Mouse (Mus musculus) MEL (cell line): Measurements from ENCODE around the gene Hp1bp3. TPM values are rescaled to one million over a fixed set of nuclear protein-coding genes. Genes with fewer than 3 reads are reported as not detected.

ENCODE experiments used
- DNase-seq: peaks from one replicate; pipeline ENCODE4 v3.0.0; 2011; ENCODE audit warnings: low read depth, low spot score
- H3K27ac ChIP-seq: 2 replicates; pipeline ENCODE4 v1.5.1; 2012; ENCODE audit warnings: low read depth, mild to moderate bottlenecking, control low read depth, low read length, moderate library complexity; ENCODE audit not compliant: control insufficient read depth
- H3K27me3 ChIP-seq, 2 experiments: fragments of 150-350 bp in 1 of 2; sonication (generic) in 1 of 2; 2 replicates each; pipeline ENCODE4 v1.6.1; 2012; ENCODE audit warnings: low read length in 2 of 2, mild to moderate bottlenecking in 2 of 2, improper control_type of control experiment in 1 of 2, moderate library complexity in 1 of 2; ENCODE audit not compliant: insufficient read depth in 2 of 2, control insufficient read depth in 1 of 2
- H3K36me3 ChIP-seq, 2 experiments: 2 replicates each; pipeline ENCODE4 v1.6.1; 2012 to 2014; ENCODE audit warnings: low read length in 2 of 2, improper control_type of control experiment in 1 of 2, inconsistent platforms in 1 of 2, mild to moderate bottlenecking in 1 of 2; ENCODE audit not compliant: insufficient read depth in 2 of 2, control insufficient read depth in 1 of 2
- H3K4me1 ChIP-seq, 2 experiments: fragments of 150-350 bp in 1 of 2; sonication (generic) in 1 of 2; 2 replicates each; pipeline ENCODE4 v1.6.1; 2012; ENCODE audit warnings: low read length in 2 of 2, improper control_type of control experiment in 1 of 2, mild to moderate bottlenecking in 1 of 2; ENCODE audit not compliant: insufficient read depth in 2 of 2, control insufficient read depth in 1 of 2
- H3K4me3 ChIP-seq, 2 experiments: fragments of 150-350 bp in 1 of 2; sonication (generic) in 1 of 2; 2 replicates each; pipeline ENCODE4 v1.5.1; 2012; ENCODE audit warnings: low read depth in 2 of 2, low read length in 2 of 2, mild to moderate bottlenecking in 2 of 2, moderate library complexity in 2 of 2, control low read depth in 1 of 2, improper control_type of control experiment in 1 of 2; ENCODE audit not compliant: control insufficient read depth in 1 of 2, insufficient read depth in 1 of 2
- H3K79me2 ChIP-seq: 2 replicates; pipeline ENCODE4 v1.6.1; 2012; ENCODE audit warnings: mild to moderate bottlenecking, low read length, moderate library complexity; ENCODE audit not compliant: control insufficient read depth, poor library complexity, insufficient read depth
- H3K9ac ChIP-seq: 2 replicates; pipeline ENCODE4 v1.6.1; 2012; ENCODE audit warnings: low read depth, mild to moderate bottlenecking, control low read depth, low read length, moderate library complexity; ENCODE audit not compliant: control insufficient read depth, poor library complexity, severe bottlenecking
- H3K9me3 ChIP-seq: fragments of 150-350 bp; sonication (generic); replicated peaks from 2 replicates; pipeline ENCODE4 v1.6.1; 2012; ENCODE audit warnings: mild to moderate bottlenecking, low read length, improper control_type of control experiment, moderate library complexity; ENCODE audit not compliant: insufficient read depth
- BHLHE40 ChIP-seq: IDR thresholded peaks from 2 replicates; pipeline ENCODE4 v1.6.1; 2012; ENCODE audit warnings: low read depth, mild to moderate bottlenecking, inconsistent platforms, low read length, improper control_type of control experiment, borderline replicate concordance
- CHD1 ChIP-seq: IDR thresholded peaks from 2 replicates; pipeline ENCODE4 v1.6.1; 2012; ENCODE audit warnings: low read depth, mild to moderate bottlenecking, inconsistent platforms, low read length, improper control_type of control experiment
- GABPA ChIP-seq: IDR thresholded peaks from 2 replicates; pipeline ENCODE4 v1.6.1; 2012; ENCODE audit warnings: low read depth, mild to moderate bottlenecking, inconsistent platforms, low read length, improper control_type of control experiment, moderate library complexity
- HCFC1 ChIP-seq: IDR thresholded peaks from 2 replicates; pipeline ENCODE4 v1.6.1; 2012; ENCODE audit warnings: low read depth, mild to moderate bottlenecking, inconsistent platforms, low read length, improper control_type of control experiment, moderate library complexity
- JUND ChIP-seq: IDR thresholded peaks from 2 replicates; pipeline ENCODE4 v1.6.1; 2011; ENCODE audit warnings: low read depth, mild to moderate bottlenecking, improper control_type of control experiment, low read length
- KAT2A ChIP-seq: conservative IDR thresholded peaks from 2 replicates; pipeline ENCODE4 v1.6.1; 2012; ENCODE audit warnings: low read depth, low read length, improper control_type of control experiment, inconsistent platforms
- MXI1 ChIP-seq: IDR thresholded peaks from 2 replicates; pipeline ENCODE4 v1.6.1; 2011; ENCODE audit warnings: mild to moderate bottlenecking, low read depth, low read length, improper control_type of control experiment
- MYB ChIP-seq: IDR thresholded peaks from 2 replicates; pipeline ENCODE4 v1.6.1; 2011; ENCODE audit warnings: mild to moderate bottlenecking, low read depth, low read length, improper control_type of control experiment
- NELFE ChIP-seq: IDR thresholded peaks from 2 replicates; pipeline ENCODE4 v1.6.1; 2011; ENCODE audit warnings: low read depth, low read length, improper control_type of control experiment
- RAD21 ChIP-seq: IDR thresholded peaks from 2 replicates; pipeline ENCODE4 v1.6.1; 2011; ENCODE audit warnings: mild to moderate bottlenecking, low read depth, low read length, improper control_type of control experiment
- RCOR1 ChIP-seq: IDR thresholded peaks from 2 replicates; pipeline ENCODE4 v1.6.1; 2012; ENCODE audit warnings: low read depth, mild to moderate bottlenecking, inconsistent platforms, low read length, improper control_type of control experiment
- TBP ChIP-seq: IDR thresholded peaks from 2 replicates; pipeline ENCODE4 v1.8.0; 2011; ENCODE audit warnings: low read depth, low read length, improper control_type of control experiment
- UBTF ChIP-seq: IDR thresholded peaks from 2 replicates; pipeline ENCODE4 v1.6.1; 2012; ENCODE audit warnings: low read depth, mild to moderate bottlenecking, inconsistent platforms, low read length, improper control_type of control experiment, moderate library complexity, borderline replicate concordance; ENCODE audit not compliant: insufficient read depth
- ZC3H11A ChIP-seq: IDR thresholded peaks from 2 replicates; pipeline ENCODE4 v1.6.1; 2012; ENCODE audit warnings: low read depth, mild to moderate bottlenecking, inconsistent platforms, low read length, improper control_type of control experiment
- ZMIZ1 ChIP-seq: IDR thresholded peaks from 2 replicates; pipeline ENCODE4 v1.6.1; 2012; ENCODE audit warnings: low read depth, mild to moderate bottlenecking, inconsistent platforms, low read length, improper control_type of control experiment, moderate library complexity
- polyA plus RNA-seq, 2 experiments: library from polyadenylated mRNA; stranded (reverse) in 1 of 2; unstranded in 1 of 2; fragments of >175 nt in 1 of 2; fragments of >200 nt in 1 of 2; gene quantifications; 2 replicates each; pipeline versions ENCODE4 v1.2.1 to v1.2.4; 2012; ENCODE audit warnings: low replicate concordance in 2 of 2, low read depth in 1 of 2; ENCODE audit not compliant: insufficient read length in 2 of 2, insufficient read depth in 1 of 2, missing spikeins in 1 of 2
- total RNA-seq: library from RNA; depleted of rRNA; stranded (reverse); fragments of 300-350 nt; gene quantifications from 2 replicates; pipeline ENCODE4 v1.2.3, GENCODE M21; 2012

Gene Hp1bp3
- total and polyA plus RNA-seq, 3 experiments: 45.1 to 74.0 TPM; not detected in 1

- H3K9me3 ChIP-seq: no peaks in the 10 kb centered on the region
- no peaks in the 10 kb centered on the region for H3K27me3 ChIP-seq
- H3K79me2 ChIP-seq: no peaks in the 10 kb centered on the region
- DNase-seq: no peak
- TF ChIP-seq MXI1 (no peak), KAT2A (no peak), RCOR1 (no peak), UBTF (no peak), RAD21 (no peak)
- no peak overlapping the region for H3K4me3 ChIP-seq
- H3K27ac ChIP-seq: no peak overlapping the region
- peaks cover 0 to 30% of the 10 kb centered on the region in 2 experiments; a peak in 2 of 4 replicates for H3K36me3 ChIP-seq
- H3K4me1 ChIP-seq: no peaks in the 10 kb centered on the region
- no peak overlapping the region for H3K9ac ChIP-seq
Observed at GRCm38 (mm10) chr4:138192561-138192960, 23.5 kb upstream of the Hp1bp3 start.

GRCm38 (mm10) chr4:138200769-138201168 lies 15.3 kb upstream of the Hp1bp3 start:
- H3K27ac ChIP-seq: no peak overlapping the region
- H3K4me3 ChIP-seq: no peak overlapping the region
- no peak for DNase-seq
- peaks cover 0 to 29% of the 10 kb centered on the region in 2 experiments; a peak in 2 of 4 replicates for H3K36me3 ChIP-seq
- no peaks in the 10 kb centered on the region for H3K79me2 ChIP-seq
- no peaks in the 10 kb centered on the region for H3K4me1 ChIP-seq
- H3K9ac ChIP-seq: no peak overlapping the region
- H3K9me3 ChIP-seq: no peaks in the 10 kb centered on the region
- TF ChIP-seq CHD1 (no peak), BHLHE40 (no peak), ZC3H11A (no peak), UBTF (no peak), ZMIZ1 (no peak), JUND (no peak), TBP (no peak), GABPA (no peak)
- H3K27me3 ChIP-seq: no peaks in the 10 kb centered on the region

DNA sequence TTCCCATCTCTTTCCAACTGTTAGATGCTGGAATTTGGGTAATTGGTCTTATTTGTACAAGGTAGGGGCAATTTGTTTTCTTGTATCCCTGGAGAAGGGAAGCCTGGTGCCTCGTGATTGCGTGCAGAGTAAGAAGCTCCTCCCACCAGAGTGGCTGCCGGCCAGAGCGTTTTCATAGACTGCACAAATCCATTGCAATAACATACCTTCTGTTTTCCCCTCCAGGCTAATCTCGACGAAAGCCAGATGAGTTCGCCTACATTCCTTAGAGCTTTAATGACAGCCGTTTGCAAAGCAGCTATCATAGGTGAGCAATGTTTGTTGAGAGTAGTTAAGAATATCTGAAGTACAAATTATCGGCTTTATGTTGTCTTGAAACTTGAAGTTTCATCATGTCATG lies 14.4 kb upstream of the Hp1bp3 start:
- no peak for DNase-seq
- no peaks in the 10 kb centered on the region for H3K27me3 ChIP-seq
- H3K4me1 ChIP-seq: no peaks in the 10 kb centered on the region
- peaks cover 0 to 27% of the 10 kb centered on the region in 2 experiments; a peak in 2 of 4 replicates for H3K36me3 ChIP-seq
- TF ChIP-seq BHLHE40: no peak
- no peak for TF ChIP-seq MYB
- TF ChIP-seq HCFC1: no peak
- no peak for TF ChIP-seq NELFE
- no peak for TF ChIP-seq JUND
- H3K79me2 ChIP-seq: no peaks in the 10 kb centered on the region
- H3K9ac ChIP-seq: no peak overlapping the region
- H3K27ac ChIP-seq: no peak overlapping the region
- no peaks in the 10 kb centered on the region for H3K9me3 ChIP-seq
- H3K4me3 ChIP-seq: no peak overlapping the region
